Mouse (Mus musculus): ENCODE data around the gene Smim5. TPM values are rescaled to one million over a fixed set of nuclear protein-coding genes. Genes with fewer than 3 reads are reported as not detected.

Smim5 gene
- polyA plus RNA-seq, 1 experiment, result 49.4 TPM

- Histone ChIP-seq H3ac (ENCODE audit: control insufficient read depth, insufficient read length) (no peak overlapping the region), H3K4me3 (no peak overlapping the region), H3K4me2 (ENCODE audit: low read depth) (no peak overlapping the region), H3K36me3 (ENCODE audit: control insufficient read depth, insufficient read depth) (no peaks in the 10 kb centered on the region), H3K79me2 (ENCODE audit: control insufficient read depth, insufficient read depth) (no peaks in the 10 kb centered on the region), H3K27me3 (ENCODE audit: control insufficient read depth, insufficient read depth, insufficient read length) (peaks cover 73% of the 10 kb centered on the region)
- TF ChIP-seq REST (IDR thresholded peaks at IDR 0.05; ENCODE audit: insufficient read depth, insufficient read length) (no peak), SRF (IDR thresholded peaks at IDR 0.05; ENCODE audit: control insufficient read depth, insufficient read length, low read depth) (no peak), MAX (IDR thresholded peaks at IDR 0.05; ENCODE audit: low read depth) (no peak), MYOG (IDR thresholded peaks at IDR 0.05; ENCODE audit: control insufficient read depth in 1 of 3, insufficient read depth in 1 of 3, insufficient read length in 2 of 3, low read depth in 2 of 3) (no peak), TCF3 (IDR thresholded peaks at IDR 0.05; ENCODE audit: insufficient read length, low read depth) (no peak), CEBPB (IDR thresholded peaks at IDR 0.05; ENCODE audit: insufficient read depth, poor library complexity, severe bottlenecking) (no peak)
Observed at GRCm38 (mm10) chr11:115883251-115883650, 16.5 kb upstream of the Smim5 start.

- H3K4me3 ChIP-seq, result no peak overlapping the region
- TF ChIP-seq MAX (IDR thresholded peaks at IDR 0.05; ENCODE audit: low read depth) (no peak), POLR2AphosphoS2 (IDR thresholded peaks at IDR 0.05; ENCODE audit: insufficient read length, low read depth) (no peak), SRF (IDR thresholded peaks at IDR 0.05; ENCODE audit: control insufficient read depth, insufficient read length, low read depth) (no peak), POLR2A (IDR thresholded peaks at IDR 0.05; ENCODE audit: insufficient read length, low read depth) (no peak), USF1 (IDR thresholded peaks at IDR 0.05; ENCODE audit: low read depth) (no peak)
- H3K36me3 ChIP-seq (ENCODE audit: control insufficient read depth, insufficient read depth), result no peaks in the 10 kb centered on the region
- peaks cover 70% of the 10 kb centered on the region for H3K27me3 ChIP-seq (ENCODE audit: control insufficient read depth, insufficient read depth, insufficient read length)
- H3K4me2 ChIP-seq (ENCODE audit: low read depth), result no peak overlapping the region
- H3ac ChIP-seq (ENCODE audit: control insufficient read depth, insufficient read length), result no peak overlapping the region
- H3K79me2 ChIP-seq (ENCODE audit: control insufficient read depth, insufficient read depth), result no peaks in the 10 kb centered on the region
Observed at GRCm38 (mm10) chr11:115884361-115884760, 15.4 kb upstream of the Smim5 start.

- Histone ChIP-seq H3K4me3 (no peak overlapping the region), H3K4me2 (ENCODE audit: low read depth) (no peak overlapping the region), H3ac (ENCODE audit: control insufficient read depth, insufficient read length) (no peak overlapping the region), H3K36me3 (ENCODE audit: control insufficient read depth, insufficient read depth) (no peaks in the 10 kb centered on the region), H3K79me2 (ENCODE audit: control insufficient read depth, insufficient read depth) (no peaks in the 10 kb centered on the region), H3K27me3 (ENCODE audit: control insufficient read depth, insufficient read depth, insufficient read length) (peaks cover 61% of the 10 kb centered on the region)
- TF ChIP-seq POLR2A (IDR thresholded peaks at IDR 0.05; ENCODE audit: insufficient read length, low read depth), result no peak
- no peak for TF ChIP-seq REST (IDR thresholded peaks at IDR 0.05; ENCODE audit: insufficient read depth, insufficient read length)
- no peak for TF ChIP-seq TCF12 (IDR thresholded peaks at IDR 0.05; ENCODE audit: insufficient read depth, poor library complexity, severe bottlenecking)
- no peak for TF ChIP-seq E2F4 (IDR thresholded peaks at IDR 0.05; ENCODE audit: insufficient read depth)
- no peak for TF ChIP-seq CEBPB (IDR thresholded peaks at IDR 0.05; ENCODE audit: insufficient read depth, poor library complexity, severe bottlenecking)
- no peak for TF ChIP-seq POLR2AphosphoS2 (IDR thresholded peaks at IDR 0.05; ENCODE audit: insufficient read length, low read depth)
- no peak for TF ChIP-seq SRF (IDR thresholded peaks at IDR 0.05; ENCODE audit: control insufficient read depth, insufficient read length, low read depth)
- no peak for TF ChIP-seq USF1 (IDR thresholded peaks at IDR 0.05; ENCODE audit: low read depth)
- TF ChIP-seq TCF3 (IDR thresholded peaks at IDR 0.05; ENCODE audit: insufficient read length, low read depth), result no peak
- TF ChIP-seq MYOD1 (IDR thresholded peaks at IDR 0.05; ENCODE audit: control insufficient read depth in 1 of 3, insufficient read length in 2 of 3, low read depth in 2 of 3), result no peak
- TF ChIP-seq MYOG (IDR thresholded peaks at IDR 0.05; ENCODE audit: control insufficient read depth in 1 of 3, insufficient read depth in 1 of 3, insufficient read length in 2 of 3, low read depth in 2 of 3), result no peak
- TF ChIP-seq MAX (IDR thresholded peaks at IDR 0.05; ENCODE audit: low read depth), result no peak
Observed at GRCm38 (mm10) chr11:115885281-115885680, 14.5 kb upstream of the Smim5 start.

- peaks cover 64% of the 10 kb centered on the region for H3K27me3 ChIP-seq (ENCODE audit: control insufficient read depth, insufficient read depth, insufficient read length)
- no peaks in the 10 kb centered on the region for H3K36me3 ChIP-seq (ENCODE audit: control insufficient read depth, insufficient read depth)
- H3K4me2 ChIP-seq (ENCODE audit: low read depth), result no peak overlapping the region
- H3K4me3 ChIP-seq, result no peak overlapping the region
- H3K79me2 ChIP-seq (ENCODE audit: control insufficient read depth, insufficient read depth), result no peaks in the 10 kb centered on the region
- TF ChIP-seq MYOG (IDR thresholded peaks at IDR 0.05; ENCODE audit: control insufficient read depth in 1 of 3, insufficient read depth in 1 of 3, insufficient read length in 2 of 3, low read depth in 2 of 3) (peak in 1 of 3 experiments; percentile 15), USF1 (IDR thresholded peaks at IDR 0.05; ENCODE audit: low read depth) (no peak), REST (IDR thresholded peaks at IDR 0.05; ENCODE audit: insufficient read depth, insufficient read length) (no peak)
- no peak overlapping the region for H3ac ChIP-seq (ENCODE audit: control insufficient read depth, insufficient read length)
Observed at GRCm38 (mm10) chr11:115886446-115886845, 13.3 kb upstream of the Smim5 start.

- peaks cover 51% of the 10 kb centered on the region for H3K27me3 ChIP-seq (ENCODE audit: control insufficient read depth, insufficient read depth, insufficient read length)
- no peaks in the 10 kb centered on the region for H3K79me2 ChIP-seq (ENCODE audit: control insufficient read depth, insufficient read depth)
- no peak overlapping the region for H3K4me2 ChIP-seq (ENCODE audit: low read depth)
- no peak overlapping the region for H3ac ChIP-seq (ENCODE audit: control insufficient read depth, insufficient read length)
- H3K4me3 ChIP-seq, result no peak overlapping the region
- TF ChIP-seq MYOG (IDR thresholded peaks at IDR 0.05; ENCODE audit: control insufficient read depth in 1 of 3, insufficient read depth in 1 of 3, insufficient read length in 2 of 3, low read depth in 2 of 3) (no peak), TCF12 (IDR thresholded peaks at IDR 0.05; ENCODE audit: insufficient read depth, poor library complexity, severe bottlenecking) (no peak), E2F4 (IDR thresholded peaks at IDR 0.05; ENCODE audit: insufficient read depth) (no peak), MAX (IDR thresholded peaks at IDR 0.05; ENCODE audit: low read depth) (no peak), SRF (IDR thresholded peaks at IDR 0.05; ENCODE audit: control insufficient read depth, insufficient read length, low read depth) (no peak), POLR2A (IDR thresholded peaks at IDR 0.05; ENCODE audit: insufficient read length, low read depth) (no peak), POLR2AphosphoS2 (IDR thresholded peaks at IDR 0.05; ENCODE audit: insufficient read length, low read depth) (no peak), CEBPB (IDR thresholded peaks at IDR 0.05; ENCODE audit: insufficient read depth, poor library complexity, severe bottlenecking) (no peak), TCF3 (IDR thresholded peaks at IDR 0.05; ENCODE audit: insufficient read length, low read depth) (no peak), REST (IDR thresholded peaks at IDR 0.05; ENCODE audit: insufficient read depth, insufficient read length) (no peak), USF1 (IDR thresholded peaks at IDR 0.05; ENCODE audit: low read depth) (no peak), MYOD1 (IDR thresholded peaks at IDR 0.05; ENCODE audit: control insufficient read depth in 1 of 3, insufficient read length in 2 of 3, low read depth in 2 of 3) (no peak)
- no peaks in the 10 kb centered on the region for H3K36me3 ChIP-seq (ENCODE audit: control insufficient read depth, insufficient read depth)
Observed at GRCm38 (mm10) chr11:115888020-115888419, 11.7 kb upstream of the Smim5 start.
